Mouse (Mus musculus): ENCODE measurements around the gene Mmd2. TPM values are rescaled to one million over a fixed set of nuclear protein-coding genes. Genes with fewer than 3 reads are reported as not detected.

Mmd2 gene
- polyA plus RNA-seq, 1 experiment: not detected

DNA sequence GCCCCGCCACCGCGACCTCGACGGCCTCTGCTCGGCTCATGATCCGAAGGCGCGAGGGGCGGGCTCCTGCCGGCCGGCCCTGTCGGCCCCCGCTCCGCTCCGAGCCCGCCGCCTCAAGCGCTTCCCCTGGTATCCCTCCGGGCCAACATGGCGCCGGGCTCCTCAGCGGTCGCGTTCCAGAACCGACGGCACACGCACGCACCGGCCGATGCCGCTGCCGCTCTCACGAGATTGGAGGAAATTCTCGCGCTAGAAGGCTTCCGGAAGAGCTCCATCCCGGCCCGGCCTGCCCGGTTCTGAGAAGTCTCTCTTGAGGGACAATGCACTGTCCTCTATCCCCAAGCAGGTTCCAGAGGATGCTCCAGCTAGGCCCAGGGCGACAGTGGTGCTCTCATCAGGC is 78.7 kb downstream of the Mmd2 start, which contains the start of gene Papolb:
Gene Papolb, minus strand, starts transcription at position 162 of the 400 bp plus-strand sequence.
- Histone ChIP-seq H3K4me3 (ENCODE audit: low read depth, low read length) (peak within 1 kb of the TSS; percentile 16), H3K36me3 (ENCODE audit: control insufficient read depth, insufficient read depth, low read length, poor library complexity, severe bottlenecking) (no peaks in the 10 kb centered on the region), H3K27me3 (ENCODE audit: control insufficient read depth, insufficient read depth, low read length, poor library complexity, severe bottlenecking) (peaks cover 4% of the 10 kb centered on the region; the same call in 1 of the 2 replicates), H3K9me3 (replicated peaks; ENCODE audit: control insufficient read depth, insufficient read depth, low read length, poor library complexity, severe bottlenecking) (no peaks in the 10 kb centered on the region), H3K9ac (ENCODE audit: low read depth, poor library complexity, severe bottlenecking) (peak within 1 kb of the TSS; percentile 71), H3K27ac (ENCODE audit: insufficient read depth, low read length) (no peak within 1 kb of the TSS), H3K4me1 (ENCODE audit: control insufficient read depth, insufficient read depth, low read length) (no peaks in the 10 kb centered on the region)
- TF ChIP-seq CTCF (IDR thresholded peaks at IDR 0.05; ENCODE audit: low read depth, low read length): no peak
- no peak for TF ChIP-seq POLR2A (IDR thresholded peaks at IDR 0.05; ENCODE audit: insufficient read depth, low read length)
- TF ChIP-seq EP300 (IDR thresholded peaks at IDR 0.05; ENCODE audit: insufficient read depth, low read depth, low read length): no peak

DNA sequence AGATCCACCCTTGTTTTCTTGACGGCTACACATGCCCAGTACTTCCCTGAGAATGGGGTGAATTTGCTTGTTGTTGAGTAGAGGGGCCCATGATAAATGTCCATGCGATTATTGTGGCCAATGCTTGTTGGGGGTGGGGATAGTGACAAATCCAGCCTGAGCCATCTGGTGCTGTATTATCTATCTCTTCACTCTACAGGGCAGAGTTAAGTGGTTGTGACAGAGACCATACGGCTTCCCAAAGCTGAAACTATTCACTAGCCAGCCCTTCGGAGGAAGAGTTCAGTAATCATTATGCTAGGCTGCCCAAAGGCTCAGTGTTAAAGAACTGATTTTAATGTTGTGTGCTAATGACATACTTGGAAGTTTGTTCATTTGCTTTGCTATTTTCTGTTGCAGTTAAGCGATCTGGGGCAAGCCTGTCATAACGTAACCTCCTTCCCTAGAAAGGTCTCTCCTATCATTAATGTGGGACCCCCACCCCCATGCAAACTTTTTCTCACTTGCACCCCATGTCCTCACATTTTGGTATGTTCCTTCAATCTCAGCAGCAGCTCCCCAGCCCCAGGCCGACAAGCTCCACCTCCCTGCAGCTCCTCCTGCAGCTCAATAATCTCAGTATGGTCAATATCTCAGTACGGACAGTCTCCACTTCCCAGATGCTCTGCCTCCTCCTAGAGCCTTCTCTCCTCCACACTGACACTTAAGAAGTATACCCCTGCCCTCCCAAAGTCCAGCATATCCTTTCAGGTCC is 83.7 kb downstream of the Mmd2 start:
- H3K4me1 ChIP-seq (ENCODE audit: control insufficient read depth, insufficient read depth, low read length): no peaks in the 10 kb centered on the region
- no peak overlapping the region for H3K27ac ChIP-seq (ENCODE audit: insufficient read depth, low read length)
- H3K9me3 ChIP-seq (replicated peaks; ENCODE audit: control insufficient read depth, insufficient read depth, low read length, poor library complexity, severe bottlenecking): no peaks in the 10 kb centered on the region
- H3K36me3 ChIP-seq (ENCODE audit: control insufficient read depth, insufficient read depth, low read length, poor library complexity, severe bottlenecking): no peaks in the 10 kb centered on the region
- TF ChIP-seq POLR2A (IDR thresholded peaks at IDR 0.05; ENCODE audit: insufficient read depth, low read length): no peak
- TF ChIP-seq EP300 (IDR thresholded peaks at IDR 0.05; ENCODE audit: insufficient read depth, low read depth, low read length): no peak
- TF ChIP-seq CTCF (IDR thresholded peaks at IDR 0.05; ENCODE audit: low read depth, low read length): no peak
- peaks cover 4% of the 10 kb centered on the region; the same call in 1 of the 2 replicates for H3K27me3 ChIP-seq (ENCODE audit: control insufficient read depth, insufficient read depth, low read length, poor library complexity, severe bottlenecking)
- no peak overlapping the region for H3K9ac ChIP-seq (ENCODE audit: low read depth, poor library complexity, severe bottlenecking)
- no peak overlapping the region for H3K4me3 ChIP-seq (ENCODE audit: low read depth, low read length)

DNA sequence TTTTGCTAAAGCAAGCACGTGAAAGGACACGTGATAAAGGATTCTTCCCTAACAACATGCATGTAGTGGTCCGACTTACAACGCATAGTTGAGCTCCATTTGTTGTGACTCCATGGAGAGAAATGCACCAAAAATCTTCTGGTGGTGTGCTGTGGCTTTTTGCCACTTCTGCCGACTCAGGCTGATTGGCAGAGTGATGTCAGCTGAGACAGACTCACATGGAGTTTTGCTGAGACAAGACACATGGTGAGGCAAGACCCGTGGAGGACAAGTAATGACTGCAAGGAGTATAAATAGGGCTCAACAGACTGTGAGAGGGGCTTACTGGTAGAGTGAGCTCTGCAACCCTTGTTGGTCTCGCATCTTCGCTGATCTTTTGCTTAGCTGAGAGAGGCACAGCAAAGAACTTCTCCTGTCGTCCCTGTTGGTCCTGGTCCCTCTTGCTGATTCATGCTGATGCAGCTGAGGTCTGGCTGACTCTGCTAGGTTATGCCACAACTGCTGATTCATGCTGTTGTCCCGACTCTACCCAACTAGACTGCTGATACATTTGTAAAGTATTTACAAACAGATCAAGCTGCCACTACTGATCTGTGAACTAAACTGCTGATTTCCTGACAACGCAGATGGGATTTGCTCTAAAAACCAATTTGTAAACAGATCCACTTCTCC is 87.3 kb downstream of the Mmd2 start:
- H3K4me3 ChIP-seq (ENCODE audit: low read depth, low read length): no peak overlapping the region
- no peaks in the 10 kb centered on the region for H3K27me3 ChIP-seq (ENCODE audit: control insufficient read depth, insufficient read depth, low read length, poor library complexity, severe bottlenecking)
- H3K4me1 ChIP-seq (ENCODE audit: control insufficient read depth, insufficient read depth, low read length): no peaks in the 10 kb centered on the region
- H3K9ac ChIP-seq (ENCODE audit: low read depth, poor library complexity, severe bottlenecking): no peak overlapping the region
- no peaks in the 10 kb centered on the region for H3K36me3 ChIP-seq (ENCODE audit: control insufficient read depth, insufficient read depth, low read length, poor library complexity, severe bottlenecking)
- H3K27ac ChIP-seq (ENCODE audit: insufficient read depth, low read length): no peak overlapping the region
- H3K9me3 ChIP-seq (replicated peaks; ENCODE audit: control insufficient read depth, insufficient read depth, low read length, poor library complexity, severe bottlenecking): no peaks in the 10 kb centered on the region
- TF ChIP-seq EP300 (IDR thresholded peaks at IDR 0.05; ENCODE audit: insufficient read depth, low read depth, low read length): no peak

DNA sequence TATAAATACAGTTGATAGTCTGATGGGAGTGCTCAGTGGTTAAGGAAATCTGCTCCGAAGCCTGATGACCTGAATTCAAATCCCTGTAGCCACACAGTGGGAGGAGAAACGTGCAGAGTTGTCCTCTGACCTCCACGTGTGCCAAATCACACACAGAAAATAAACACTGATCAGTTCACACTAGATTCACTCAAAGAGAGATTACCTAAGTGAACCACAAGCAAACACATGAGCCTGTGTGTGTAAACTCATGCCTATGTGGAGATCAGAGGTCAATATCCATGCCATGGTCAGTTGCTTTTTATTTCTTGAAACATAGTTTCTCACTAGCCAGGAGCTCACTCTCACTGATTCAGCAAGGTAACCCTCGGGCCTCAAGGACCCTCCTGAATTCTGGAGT is 88.2 kb downstream of the Mmd2 start:
- Histone ChIP-seq H3K36me3 (ENCODE audit: control insufficient read depth, insufficient read depth, low read length, poor library complexity, severe bottlenecking) (no peaks in the 10 kb centered on the region), H3K9ac (ENCODE audit: low read depth, poor library complexity, severe bottlenecking) (no peak overlapping the region), H3K4me1 (ENCODE audit: control insufficient read depth, insufficient read depth, low read length) (no peaks in the 10 kb centered on the region), H3K27me3 (ENCODE audit: control insufficient read depth, insufficient read depth, low read length, poor library complexity, severe bottlenecking) (no peaks in the 10 kb centered on the region), H3K27ac (ENCODE audit: insufficient read depth, low read length) (no peak overlapping the region), H3K4me3 (ENCODE audit: low read depth, low read length) (no peak overlapping the region), H3K9me3 (replicated peaks; ENCODE audit: control insufficient read depth, insufficient read depth, low read length, poor library complexity, severe bottlenecking) (no peaks in the 10 kb centered on the region)
- TF ChIP-seq CTCF (IDR thresholded peaks at IDR 0.05; ENCODE audit: low read depth, low read length) (no peak), EP300 (IDR thresholded peaks at IDR 0.05; ENCODE audit: insufficient read depth, low read depth, low read length) (no peak)

DNA sequence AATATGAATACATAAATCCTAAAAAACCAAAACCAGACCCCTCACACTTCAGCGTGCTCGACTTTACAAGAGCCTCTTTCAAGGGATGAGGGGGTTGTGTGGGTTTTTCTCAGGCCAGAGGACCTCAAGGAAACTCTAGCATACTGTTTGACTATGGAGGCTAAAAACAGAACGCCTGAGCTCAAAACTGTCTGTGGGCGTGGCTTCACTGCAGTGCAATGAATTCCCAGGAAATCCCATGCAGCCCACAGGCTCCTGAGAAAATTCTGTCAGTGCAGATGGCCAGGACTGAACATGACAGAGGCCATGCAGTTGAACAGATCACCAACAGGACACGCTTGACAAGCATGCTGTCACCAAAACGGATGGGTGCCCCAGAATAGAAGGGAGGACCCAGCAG is 89.6 kb downstream of the Mmd2 start:
- no peak overlapping the region for H3K4me3 ChIP-seq (ENCODE audit: low read depth, low read length)
- H3K27me3 ChIP-seq (ENCODE audit: control insufficient read depth, insufficient read depth, low read length, poor library complexity, severe bottlenecking): no peaks in the 10 kb centered on the region
- H3K4me1 ChIP-seq (ENCODE audit: control insufficient read depth, insufficient read depth, low read length): no peaks in the 10 kb centered on the region
- no peaks in the 10 kb centered on the region for H3K9me3 ChIP-seq (replicated peaks; ENCODE audit: control insufficient read depth, insufficient read depth, low read length, poor library complexity, severe bottlenecking)
- no peak overlapping the region for H3K9ac ChIP-seq (ENCODE audit: low read depth, poor library complexity, severe bottlenecking)
- no peak overlapping the region for H3K27ac ChIP-seq (ENCODE audit: insufficient read depth, low read length)
- H3K36me3 ChIP-seq (ENCODE audit: control insufficient read depth, insufficient read depth, low read length, poor library complexity, severe bottlenecking): no peaks in the 10 kb centered on the region
- TF ChIP-seq CTCF (IDR thresholded peaks at IDR 0.05; ENCODE audit: low read depth, low read length) (no peak), POLR2A (IDR thresholded peaks at IDR 0.05; ENCODE audit: insufficient read depth, low read length) (no peak), EP300 (IDR thresholded peaks at IDR 0.05; ENCODE audit: insufficient read depth, low read depth, low read length) (no peak)

Other genes starting within 250 kb of the Mmd2 start
- gene Foxk1, start 207.3 kb downstream of the Mmd2 start, polyA plus RNA-seq (2011; ENCODE audit: insufficient read depth, insufficient read length, low read depth, missing spikeins): 17.7 and 18.6 TPM in 2 replicates
- gene Ap5z1, start 144.9 kb downstream of the Mmd2 start, polyA plus RNA-seq (2011; ENCODE audit: insufficient read depth, insufficient read length, low read depth, missing spikeins): 6.9 and 7.9 TPM in 2 replicates
- 3.3 and 3.9 TPM in 2 replicates for gene Papolb, start 78.7 kb downstream of the Mmd2 start, polyA plus RNA-seq (2011; ENCODE audit: insufficient read depth, insufficient read length, low read depth, missing spikeins)
- 78.0 and 79.3 TPM in 2 replicates for gene Radil, start 57.7 kb downstream of the Mmd2 start, polyA plus RNA-seq (2011; ENCODE audit: insufficient read depth, insufficient read length, low read depth, missing spikeins)
- 50.6 and 55.0 TPM in 2 replicates for gene Wipi2, start 18.9 kb upstream of the Mmd2 start, polyA plus RNA-seq (2011; ENCODE audit: insufficient read depth, insufficient read length, low read depth, missing spikeins)
- gene Slc29a4, start 83.7 kb upstream of the Mmd2 start, polyA plus RNA-seq (2011; ENCODE audit: insufficient read depth, insufficient read length, low read depth, missing spikeins): 9.5 and 9.9 TPM in 2 replicates
- gene Tnrc18, start 208.9 kb upstream of the Mmd2 start, polyA plus RNA-seq (2011; ENCODE audit: insufficient read depth, insufficient read length, low read depth, missing spikeins): 13.9 and 20.2 TPM in 2 replicates